Mouse (Mus musculus) heart, postnatal 0 days (tissue): Measurements from ENCODE around the gene Cd2.

Experiments
- CTCF ChIP-seq: IDR thresholded peaks from 2 replicates; pipeline ENCODE4 v1.5.1; 2016; ENCODE audit warnings: antibody characterized with exemption, control low read depth, low read depth
- EP300 ChIP-seq: IDR thresholded peaks from 2 replicates; pipeline ENCODE4 v1.6.1; 2016; ENCODE audit warnings: antibody characterized with exemption, low read depth

- no peak for TF ChIP-seq CTCF
- TF ChIP-seq EP300: no peak
Measured at GRCm38 (mm10) chr3:101290036-101290435, 2.3 kb upstream of the Cd2 start.
